Mouse (Mus musculus) kidney, adult 2 months (tissue): Measurements from ENCODE around the gene Sdf2l1. TPM values are rescaled to one million over a fixed set of nuclear protein-coding genes. Genes with fewer than 3 reads are reported as not detected.

Source experiments
- DNase-seq: peaks from one replicate; pipeline ENCODE4 v3.0.0; 2021
- H3K27ac ChIP-seq: fragments of 200-500 bp; 2 replicates; pipeline ENCODE4 v1.5.1; 2012; ENCODE audit warnings: low read depth, low read length, control low read depth, inconsistent platforms; ENCODE audit not compliant: insufficient read depth
- H3K27me3 ChIP-seq: fragments of 200-500 bp; replicated peaks from 2 replicates; pipeline ENCODE4 v1.6.1; 2012; ENCODE audit warnings: mild to moderate bottlenecking, moderate library complexity, low read length, inconsistent platforms; ENCODE audit not compliant: control insufficient read depth, insufficient read depth
- H3K36me3 ChIP-seq: fragments of 200-500 bp; 2 replicates; pipeline ENCODE4 v1.6.1; 2012; ENCODE audit warnings: mild to moderate bottlenecking, moderate library complexity, low read length, inconsistent platforms; ENCODE audit not compliant: control insufficient read depth, insufficient read depth
- H3K4me1 ChIP-seq: fragments of 200-500 bp; 2 replicates; pipeline ENCODE4 v1.6.1; 2011; ENCODE audit warnings: low read length; ENCODE audit not compliant: control insufficient read depth, insufficient read depth
- H3K4me3 ChIP-seq: fragments of 200-500 bp; 2 replicates; pipeline ENCODE4 v1.5.1; 2011; ENCODE audit warnings: mild to moderate bottlenecking, low read depth, low read length, control low read depth; ENCODE audit not compliant: insufficient read depth
- CTCF ChIP-seq: fragments of 200-500 bp; conservative IDR thresholded peaks from 2 replicates; pipeline ENCODE4 v1.5.1; 2011; ENCODE audit warnings: low read depth, mild to moderate bottlenecking, control low read depth, low read length, moderate library complexity, mixed read lengths; ENCODE audit not compliant: insufficient read depth, insufficient read length
- POLR2A ChIP-seq: fragments of 200-500 bp; IDR thresholded peaks from one replicate; pipeline ENCODE4 v1.6.1; 2011; ENCODE audit warnings: low read depth, low read length, control low read depth
- WGBS: fragments of 180-500 bp; shearing (Covaris S2); methylation state at CpG from one replicate; pipeline ENCODE4 v1.1.7; 2018; 5-methylcytosine and 5-hydroxymethylcytosine counted together
- polyA plus RNA-seq: library from polyadenylated mRNA; depleted of rRNA; stranded (reverse); fragments of >200 nt; gene quantifications from 2 replicates; pipeline ENCODE4 v1.2.3, GENCODE M21; 2012

Gene Sdf2l1
- polyA plus RNA-seq, 1 experiment = 25.2 TPM

- no peak overlapping the region for H3K4me3 ChIP-seq
- 74% methylated on average over 14 of the region's 14 CpGs for WGBS
- DNase-seq = no peak
- TF ChIP-seq CTCF = no peak
- TF ChIP-seq POLR2A = no peak
- peaks cover 3% of the 10 kb centered on the region for H3K4me1 ChIP-seq
- no peak overlapping the region for H3K27ac ChIP-seq
- no peaks in the 10 kb centered on the region for H3K27me3 ChIP-seq
- H3K36me3 ChIP-seq = no peaks in the 10 kb centered on the region
These were observed 10.6 kb downstream of the Sdf2l1 start for GRCm38 (mm10) chr16:17121569-17121968.

GRCm38 (mm10) chr16:17117309-17117799, 14.8 kb downstream of the Sdf2l1 start:
- TF ChIP-seq CTCF (no peak), POLR2A (no peak)
- Histone ChIP-seq H3K36me3 (no peaks in the 10 kb centered on the region), H3K27ac (no peak overlapping the region), H3K27me3 (no peaks in the 10 kb centered on the region), H3K4me3 (no peak overlapping the region), H3K4me1 (no peaks in the 10 kb centered on the region)
- 76% methylated on average over 5 of the region's 5 CpGs for whole genome bisulfite sequencing
- DNase-seq = no peak

GRCm38 (mm10) chr16:17110771-17111743, 21.1 kb downstream of the Sdf2l1 start, which contains the start of gene Ppil2:
Gene Ppil2 (minus strand): TSS chr16:17111257.
- H3K27ac ChIP-seq = peak within 1 kb of the TSS; percentile 57; the same call in 1 of the 2 replicates
- peaks cover 5% of the 10 kb centered on the region; the same call in 1 of the 2 replicates for H3K4me1 ChIP-seq
- TF ChIP-seq POLR2A = peak; percentile 77
- TF ChIP-seq CTCF = no peak
- H3K36me3 ChIP-seq = no peaks in the 10 kb centered on the region
- WGBS = 8% methylated on average over 38 of the region's 38 CpGs
- peak within 1 kb of the TSS; percentile 79 for H3K4me3 ChIP-seq
- no peaks in the 10 kb centered on the region for H3K27me3 ChIP-seq
- peak; percentile 85 for DNase-seq

- Histone ChIP-seq H3K27me3 (no peaks in the 10 kb centered on the region), H3K4me1 (0 out of 2 replicates have a peak, but pooled peaks cover 2% of the 10 kb centered on the region), H3K27ac (no peak overlapping the region), H3K4me3 (no peak overlapping the region), H3K36me3 (no peaks in the 10 kb centered on the region; the same call in 1 of the 2 replicates)
- DNase-seq = no peak
- no peak for TF ChIP-seq POLR2A
- TF ChIP-seq CTCF = no peak
- 69% methylated on average over 4 of the region's 4 CpGs for WGBS
These were observed 27.6 kb downstream of the Sdf2l1 start for GRCm38 (mm10) chr16:17104600-17104999.

- no peak for TF ChIP-seq POLR2A
- no peak for TF ChIP-seq CTCF
- Histone ChIP-seq H3K4me3 (no peak overlapping the region), H3K4me1 (no peaks in the 10 kb centered on the region), H3K27me3 (no peaks in the 10 kb centered on the region), H3K27ac (no peak overlapping the region), H3K36me3 (no peaks in the 10 kb centered on the region; the same call in 1 of the 2 replicates)
- 70% methylated on average over 7 of the region's 7 CpGs for whole genome bisulfite sequencing
- DNase-seq = no peak
These were observed 29.5 kb downstream of the Sdf2l1 start for GRCm38 (mm10) chr16:17102630-17103220.

GRCm38 (mm10) chr16:17096938-17097337, 35.2 kb downstream of the Sdf2l1 start:
- H3K27ac ChIP-seq = no peak overlapping the region
- H3K4me1 ChIP-seq = no peaks in the 10 kb centered on the region; the same call in 1 of the 2 replicates
- no peaks in the 10 kb centered on the region for H3K27me3 ChIP-seq
- DNase-seq = peak; percentile 45
- H3K4me3 ChIP-seq = no peak overlapping the region
- WGBS = 76% methylated on average over 3 of the region's 3 CpGs
- TF ChIP-seq CTCF = no peak
- TF ChIP-seq POLR2A = no peak
- H3K36me3 ChIP-seq = no peaks in the 10 kb centered on the region
